Mouse (Mus musculus) heart, embryonic 12.5 days (tissue): ENCODE measurements around the gene Slc7a8. TPM values are rescaled to one million over a fixed set of nuclear protein-coding genes. Genes with fewer than 3 reads are reported as not detected.

Experiments used
- ATAC-seq: fragments of 200-750 bp; cut with Nextera tagmentation; 2 replicates; pipeline ENCODE4 v1.8.0; 2017; ENCODE audit warnings: moderate TSS enrichment, moderate library complexity; ENCODE audit not compliant: insufficient number of reproducible peaks, low FRiP score
- H3K27ac ChIP-seq: fragments of 300-500 bp; sonication (generic); 2 replicates; pipeline ENCODE4 v1.5.1; 2016; ENCODE audit warnings: mild to moderate bottlenecking, moderate library complexity; ENCODE audit not compliant: poor library complexity, severe bottlenecking
- H3K27me3 ChIP-seq: fragments of 300-500 bp; sonication (generic); replicated peaks from 2 replicates; pipeline ENCODE4 v1.6.1; 2016; ENCODE audit warnings: mild to moderate bottlenecking, moderate library complexity
- H3K36me3 ChIP-seq: fragments of 300-500 bp; sonication (generic); 2 replicates; pipeline ENCODE4 v1.6.1; 2016; ENCODE audit warnings: mild to moderate bottlenecking, moderate library complexity
- H3K4me1 ChIP-seq: fragments of 300-500 bp; sonication (generic); replicated peaks from 2 replicates; pipeline ENCODE4 v1.6.1; 2016; ENCODE audit warnings: mild to moderate bottlenecking
- H3K4me2 ChIP-seq: fragments of 300-500 bp; sonication (generic); 2 replicates; pipeline ENCODE4 v1.6.1; 2016; ENCODE audit warnings: mild to moderate bottlenecking, moderate library complexity
- H3K4me3 ChIP-seq: fragments of 300-500 bp; sonication (generic); 2 replicates; pipeline ENCODE4 v1.5.1; 2016; ENCODE audit warnings: mild to moderate bottlenecking
- H3K9ac ChIP-seq: fragments of 300-500 bp; sonication (generic); 2 replicates; pipeline ENCODE4 v1.6.1; 2016; ENCODE audit warnings: mild to moderate bottlenecking, moderate library complexity
- H3K9me3 ChIP-seq: fragments of 300-500 bp; sonication (generic); replicated peaks from 2 replicates; pipeline ENCODE4 v1.6.1; 2016; ENCODE audit warnings: mild to moderate bottlenecking, moderate library complexity
- WGBS: fragments of 180-500 bp; shearing (Covaris S2); methylation state at CpG from one replicate; pipeline ENCODE4 v1.1.7; 2016; 5-methylcytosine and 5-hydroxymethylcytosine counted together
- polyA plus RNA-seq: library from polyadenylated mRNA; unstranded; fragments of >200 nt; fragmentation: Nextera tagmentation; extraction: Ambion mirVana; gene quantifications from 2 replicates; pipeline ENCODE4 v1.2.1, GENCODE M21; 2016

The Slc7a8 gene
- polyA plus RNA-seq, 1 experiment from 2014 or later = 4.4 TPM

DNA sequence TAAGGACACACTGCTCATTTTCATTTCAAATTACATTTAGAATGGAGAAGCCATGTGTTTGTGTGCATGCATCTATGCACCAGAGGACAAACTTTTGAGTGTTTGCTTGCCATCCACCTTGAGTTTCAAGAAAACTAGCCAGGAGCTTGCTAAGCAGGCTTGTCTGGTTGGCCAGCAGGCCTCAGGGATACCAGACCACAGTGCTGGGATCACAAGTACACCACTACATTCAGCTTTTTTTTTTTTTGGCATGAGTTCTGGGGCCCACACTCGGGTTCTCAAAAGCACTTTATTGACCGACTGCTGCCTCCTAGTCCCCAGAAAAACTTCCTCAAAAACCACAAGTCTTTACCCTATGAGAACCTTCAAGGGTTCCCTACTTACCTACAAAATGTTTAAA lies 107.4 kb downstream of the Slc7a8 start:
- ATAC-seq = no peak
- H3K4me2 ChIP-seq = no peak overlapping the region
- H3K9ac ChIP-seq = no peak overlapping the region
- no peaks in the 10 kb centered on the region for H3K4me1 ChIP-seq
- no peak overlapping the region for H3K27ac ChIP-seq
- H3K9me3 ChIP-seq = no peaks in the 10 kb centered on the region
- no peaks in the 10 kb centered on the region for H3K27me3 ChIP-seq
- H3K4me3 ChIP-seq = no peak overlapping the region
- H3K36me3 ChIP-seq = peaks cover 76% of the 10 kb centered on the region
- 71% methylated on average over 2 of the region's 2 CpGs for WGBS

Other genes with a start within 250 kb of the Slc7a8 start
- gene Haus4, start 227.3 kb downstream of the Slc7a8 start, polyA plus RNA-seq = 38.0 and 46.3 TPM in 2 replicates
- 39.5 and 40.7 TPM in 2 replicates for gene Ajuba, start 204.4 kb downstream of the Slc7a8 start, polyA plus RNA-seq
- gene 4931414P19Rik, start 176.0 kb downstream of the Slc7a8 start, polyA plus RNA-seq = 6.4 and 6.8 TPM in 2 replicates
- gene Psmb5, start 163.9 kb downstream of the Slc7a8 start, polyA plus RNA-seq = 300 and 308 TPM in 2 replicates
- gene Psmb11, start 160.5 kb downstream of the Slc7a8 start, polyA plus RNA-seq = not detected in 2 replicates
- not detected in 2 replicates for gene Gm17606, start 141.0 kb downstream of the Slc7a8 start, polyA plus RNA-seq
- gene Cdh24, start 140.6 kb downstream of the Slc7a8 start, polyA plus RNA-seq = 3.1 and 3.3 TPM in 2 replicates
- gene 1700123O20Rik, start 95.7 kb downstream of the Slc7a8 start, polyA plus RNA-seq = 50.3 and 57.1 TPM in 2 replicates
- gene Acin1, start 95.0 kb downstream of the Slc7a8 start, polyA plus RNA-seq = 85.1 and 89.0 TPM in 2 replicates
- 0.21 and 0.28 TPM in 2 replicates for gene Gm29776, start 83.1 kb downstream of the Slc7a8 start, polyA plus RNA-seq
- not detected in 2 replicates for gene Cebpe, start 69.8 kb downstream of the Slc7a8 start, polyA plus RNA-seq
- gene Rnf212b, start 32.2 kb upstream of the Slc7a8 start, polyA plus RNA-seq = not detected in 2 replicates
- 7.4 and 10.4 TPM in 2 replicates for gene Homez, start 89.0 kb upstream of the Slc7a8 start, polyA plus RNA-seq
- 0.62 and 0.79 TPM in 2 replicates for gene Ppp1r3e, start 95.6 kb upstream of the Slc7a8 start, polyA plus RNA-seq
- gene Bcl2l2, start 101.4 kb upstream of the Slc7a8 start, polyA plus RNA-seq = 2.3 and 2.4 TPM in 2 replicates
- gene Gm20521, start 101.5 kb upstream of the Slc7a8 start, polyA plus RNA-seq = not detected in 2 replicates
- 96.3 and 101 TPM in 2 replicates for gene Pabpn1, start 110.6 kb upstream of the Slc7a8 start, polyA plus RNA-seq
- gene Slc22a17, start 131.2 kb upstream of the Slc7a8 start, polyA plus RNA-seq = 47.1 and 50.8 TPM in 2 replicates
- 15.0 and 16.7 TPM in 2 replicates for gene Efs, start 144.2 kb upstream of the Slc7a8 start, polyA plus RNA-seq
- gene Il25, start 150.7 kb upstream of the Slc7a8 start, polyA plus RNA-seq = not detected in 2 replicates
- 0.57 and 0.89 TPM in 2 replicates for gene Cmtm5, start 154.3 kb upstream of the Slc7a8 start, polyA plus RNA-seq
- 2,737 and 2,858 TPM in 2 replicates for gene Myh6, start 185.0 kb upstream of the Slc7a8 start, polyA plus RNA-seq
- not detected in 2 replicates for gene Gm17428, start 195.0 kb upstream of the Slc7a8 start, polyA plus RNA-seq
- gene Myh7, start 212.7 kb upstream of the Slc7a8 start, polyA plus RNA-seq = 5,583 and 5,934 TPM in 2 replicates
- 55.7 and 60.8 TPM in 2 replicates for gene Ngdn, start 233.5 kb upstream of the Slc7a8 start, polyA plus RNA-seq